Comparison of ENCODE assay signal across 16 mouse cellular contexts in the genomic region with DNA sequence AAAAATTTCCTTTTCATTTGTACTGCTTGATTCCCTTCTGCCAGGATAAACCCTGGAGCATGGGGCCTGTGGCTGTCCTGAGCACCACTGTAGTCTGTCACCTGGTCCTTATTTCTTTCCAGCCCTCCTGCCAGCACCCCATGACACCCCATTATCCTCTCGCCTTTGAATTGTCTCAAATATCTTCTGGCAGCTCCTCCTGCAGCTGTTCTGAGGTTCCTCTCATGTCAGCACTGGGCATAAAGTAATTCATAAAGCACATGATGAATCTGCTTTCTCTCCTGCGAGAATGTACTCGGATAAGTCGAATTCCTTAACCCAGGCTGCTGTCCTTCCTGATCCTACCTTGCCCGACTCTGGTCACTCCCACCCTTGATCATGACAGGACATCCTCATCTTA.
A peak's percentile ranks its signal among the peaks of the same experiment; 100 is the strongest.
DNase-seq lines count a peak whose midpoint lies in the region; TF ChIP-seq lines count a peak whose summit lies in the region.
"Had no signal": no experiment of that assay in that cellular context is flagged by ENCODE, and none has a peak within 500 bp of the region (broad histone marks: within the 10 kb centered on the region; RNA-seq: fewer than 3 reads in every experiment).

No protein-coding gene starts in this region.

- no peak overlapping the region for H3K4me3 ChIP-seq in gastrocnemius, adult 2 months

- DNase-seq in gastrocnemius, adult 2 months, result no peak
- DNase-seq in gastrocnemius, postnatal 25 days, result no peak
- DNase-seq in heart, adult 11 months, result peak; percentile 83
- DNase-seq in heart, postnatal 14 days, result no peak
- DNase-seq in skeletal muscle tissue, adult 2 months (ENCODE audit: low read depth, low spot score), result peak; percentile 21
- no peak for DNase-seq in retina, embryonic 14.5 days (ENCODE audit: low spot score)
- DNase-seq: adrenal gland, adult 2 months; adrenal gland, adult 8-10 months; adrenal gland, postnatal 10 days; adrenal gland, postnatal 14 days; adrenal gland, postnatal 25 days; adrenal gland, postnatal 36 days; B cell, adult 2 months; cerebellum, adult 11 months; cerebellum, adult 11-12 months; cerebellum, adult 18-20 months had no signal

- peak overlapping the region; percentile 93 for H3K27ac ChIP-seq in gastrocnemius, adult 2 months

- intact Hi-C loops in gastrocnemius, adult 2 months (cut with DNase I), result loop anchor here (2.0 kb wide), 1 partner anchor 47 kb away; no protein-coding TSS in a partner anchor
- intact Hi-C loops in heart, postnatal 14 days (cut with DNase I), result no loop called here

- TF ChIP-seq CTCF in gastrocnemius, adult 2 months (IDR thresholded peaks at IDR 0.05), result no peak

Comparison
In these comparisons a context has a peak if more than half of its experiments do, and no peak if none do; other contexts are left out.
1. DNase-seq: peak in heart, adult 11 months (single experiment) and skeletal muscle tissue, adult 2 months (single experiment); none in gastrocnemius, adult 2 months (single experiment), gastrocnemius, postnatal 25 days (single experiment), heart, postnatal 14 days (0 of 2) and retina, embryonic 14.5 days (single experiment).